Mouse (Mus musculus): ENCODE data around the gene Lrrc8d.
"Not testable (repeated sequence)": the region's sequence is repeated elsewhere in the genome, so short reads cannot be mapped to it uniquely, and the experiment has no call there.

Gene Lrrc8d

DNA sequence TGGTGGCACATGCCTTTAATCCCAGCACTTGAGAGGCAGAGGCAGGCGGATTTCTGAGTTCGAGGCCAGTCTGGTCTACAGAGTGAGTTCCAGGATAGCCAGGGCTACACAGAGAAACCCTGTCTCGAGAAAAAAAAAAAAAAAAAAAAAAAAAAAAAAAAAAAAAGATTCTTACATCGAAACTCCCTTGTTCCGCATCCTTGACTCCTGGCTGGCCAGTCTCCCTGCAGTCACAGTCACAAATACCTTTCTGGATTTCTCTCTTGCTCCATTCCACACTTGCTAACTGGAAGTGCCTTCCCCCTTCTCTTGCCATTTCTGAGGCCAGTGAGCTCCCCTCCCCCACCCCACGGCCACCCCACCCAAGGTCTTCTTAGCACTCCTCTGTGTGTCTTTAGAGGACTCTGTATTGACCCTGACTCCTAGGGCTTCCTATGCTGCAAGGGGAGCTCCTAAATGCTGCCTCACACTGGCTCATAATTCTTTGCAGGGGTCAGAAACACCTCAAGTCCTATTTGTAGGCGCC lies 13.9 kb upstream of the Lrrc8d start:
- not testable (repeated sequence) for DNase-seq

DNA sequence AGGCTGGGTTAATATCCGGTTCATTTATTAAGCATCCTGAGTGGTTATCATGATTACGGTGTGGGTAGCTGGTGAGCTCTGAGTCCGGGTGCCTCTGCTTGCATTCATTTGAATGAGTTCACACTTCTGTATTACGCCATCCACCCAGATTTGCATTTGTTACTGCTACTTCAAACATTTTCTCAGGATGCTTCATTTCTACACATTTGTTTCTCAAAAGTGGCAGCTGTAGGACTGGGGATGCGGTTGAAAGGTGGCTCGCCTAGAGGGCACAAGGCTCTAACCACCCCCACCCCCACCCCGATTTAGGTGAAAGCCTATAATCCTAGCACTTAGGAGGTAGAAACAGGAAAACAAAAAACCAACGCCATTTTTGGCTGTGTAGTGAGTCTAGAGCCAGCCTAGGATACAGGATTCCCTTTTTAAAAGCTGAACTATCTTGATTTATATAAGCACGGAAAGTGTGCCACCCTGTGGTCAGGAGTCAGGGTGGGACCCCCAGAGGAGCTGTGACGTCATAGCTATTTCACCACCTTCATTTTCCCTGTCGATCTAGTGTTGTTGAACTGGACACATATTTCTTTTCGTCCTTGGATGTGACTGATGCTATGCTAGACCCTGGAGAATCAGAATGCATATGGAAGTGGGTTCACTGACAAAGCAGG lies 13.3 kb upstream of the Lrrc8d start:
- no peak for DNase-seq

DNA sequence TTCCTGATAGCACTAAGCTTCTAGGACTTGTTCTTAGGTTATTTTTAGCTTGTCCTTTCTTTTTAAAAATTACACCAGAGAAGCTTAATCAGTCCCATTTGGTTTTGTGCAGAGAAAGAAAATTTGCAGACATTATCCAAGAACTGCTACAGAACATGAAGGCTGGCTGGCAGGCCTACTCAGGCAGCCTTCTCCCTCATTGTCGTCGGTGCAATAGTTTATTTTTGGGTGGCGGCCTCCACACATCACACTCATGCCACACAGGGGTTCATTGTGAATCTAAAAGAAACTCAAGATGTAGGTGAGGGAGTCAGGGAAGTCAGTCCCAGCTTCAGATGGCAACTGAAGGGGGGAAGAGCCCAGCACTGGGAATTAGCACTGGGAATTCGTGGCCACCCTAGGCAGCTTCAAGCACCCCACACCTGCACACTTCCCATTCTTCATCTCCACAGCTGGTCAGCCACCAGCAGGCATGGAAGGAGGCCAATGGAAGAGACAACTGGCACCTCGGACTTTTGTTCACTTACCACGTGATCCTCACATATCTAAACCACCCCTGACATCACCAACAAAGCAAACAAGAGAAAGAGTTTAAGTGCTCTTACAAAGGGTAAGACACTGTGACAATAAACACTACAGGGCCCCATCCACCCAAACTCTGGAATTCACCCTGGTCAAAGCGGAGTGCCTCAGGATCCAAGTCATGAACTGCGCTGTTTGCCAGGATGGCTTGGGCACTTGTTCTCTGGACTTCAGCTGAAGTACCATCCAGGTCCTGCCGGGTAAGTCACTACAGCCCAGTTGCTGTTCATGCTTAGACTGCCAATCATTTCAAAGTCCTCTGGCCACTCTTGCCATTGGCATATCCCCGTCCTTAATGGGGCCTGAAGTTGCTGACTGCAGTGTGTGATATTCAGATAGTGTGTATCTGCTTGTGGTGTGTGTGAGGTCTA lies 9.0 kb upstream of the Lrrc8d start:
- DNase-seq, result peak; percentile 42

GRCm38 (mm10) chr5:105691645-105692044 lies 8.1 kb upstream of the Lrrc8d start:
- no peak for DNase-seq

DNA sequence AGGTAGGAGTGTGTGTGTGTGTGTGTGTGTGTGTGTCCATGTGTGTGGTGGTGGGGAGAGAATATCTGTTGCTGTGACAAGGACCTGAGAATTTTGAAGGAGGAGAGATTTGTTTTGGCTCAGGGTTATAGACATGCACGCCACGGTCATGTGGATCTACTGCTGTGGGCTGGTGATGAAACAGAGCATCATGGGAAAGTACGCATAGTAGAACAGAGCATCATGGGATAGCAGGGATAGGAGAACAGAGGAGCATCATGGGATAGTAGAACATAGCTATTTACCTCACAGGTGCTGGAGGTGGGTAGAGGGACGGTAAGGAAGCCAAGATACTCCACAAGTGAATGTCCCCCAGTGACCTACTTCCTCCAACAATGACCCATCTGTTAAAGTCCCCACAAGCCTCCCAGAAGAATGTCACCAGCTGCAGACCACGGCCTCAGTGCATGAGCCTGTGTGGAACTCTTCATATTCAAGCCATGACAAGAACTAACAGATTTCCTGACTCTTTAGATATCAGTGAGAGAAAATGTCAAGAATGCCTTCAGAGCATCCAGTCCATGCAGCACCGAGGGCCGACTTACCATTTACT lies 5.3 kb upstream of the Lrrc8d start:
- no peak for DNase-seq

GRCm38 (mm10) chr5:105696049-105696448 lies 3.7 kb upstream of the Lrrc8d start:
- DNase-seq, result no peak

DNA sequence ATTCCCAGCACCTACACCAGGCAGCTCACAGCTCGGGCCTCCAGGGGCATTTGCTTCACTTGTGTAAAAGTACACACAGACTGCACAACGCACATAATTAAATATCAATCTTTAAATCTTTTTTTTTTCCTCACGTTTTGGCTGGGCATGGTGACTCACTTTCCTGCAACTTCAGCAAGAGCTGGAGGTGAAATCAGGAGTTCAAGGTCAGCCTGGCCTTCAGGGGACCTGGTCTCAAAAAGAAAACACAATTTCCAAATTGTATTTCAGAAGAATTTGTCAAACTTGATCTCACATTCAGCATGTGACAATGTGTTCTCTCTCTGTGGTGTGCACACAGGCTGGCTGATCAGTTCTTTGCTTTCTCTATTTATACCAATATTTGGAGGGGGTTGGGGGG lies 1.9 kb upstream of the Lrrc8d start:
- no peak for DNase-seq

DNA sequence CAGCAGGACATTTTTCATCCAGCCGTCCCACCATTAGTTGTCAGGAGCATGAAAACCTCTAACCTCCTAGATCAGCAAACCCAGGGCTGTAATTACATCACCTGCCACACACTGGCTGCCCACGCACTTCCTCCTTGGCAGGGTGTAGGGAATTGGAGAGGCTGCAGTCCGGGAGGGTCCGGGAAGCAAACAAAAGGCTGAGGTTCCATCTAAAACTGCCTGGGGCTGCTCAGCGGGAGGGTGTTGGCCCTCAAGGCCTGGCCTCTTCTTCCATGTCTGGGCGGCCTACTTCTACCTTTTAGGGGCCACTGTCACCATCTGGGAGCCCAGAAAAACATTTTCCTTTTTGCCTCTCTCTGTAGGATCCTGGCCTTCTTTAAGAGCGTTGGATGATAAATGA lies 1.1 kb upstream of the Lrrc8d start:
- DNase-seq, result no peak

GRCm38 (mm10) chr5:105700070-105700851 lies 492 bp downstream of the Lrrc8d start:
- DNase-seq, result peak; percentile 84

- DNase-seq, result no peak
These were observed 1.6 kb downstream of the Lrrc8d start for GRCm38 (mm10) chr5:105701326-105701725.

GRCm38 (mm10) chr5:105701844-105702243 lies 2.1 kb downstream of the Lrrc8d start:
- peak; percentile 57 for DNase-seq

GRCm38 (mm10) chr5:105702580-105703285 lies 3.0 kb downstream of the Lrrc8d start:
- peak; percentile 63 for DNase-seq

GRCm38 (mm10) chr5:105703286-105703655 lies 3.5 kb downstream of the Lrrc8d start:
- no peak for DNase-seq

- no peak for DNase-seq
These were observed 4.8 kb downstream of the Lrrc8d start for GRCm38 (mm10) chr5:105704573-105704972.

DNA sequence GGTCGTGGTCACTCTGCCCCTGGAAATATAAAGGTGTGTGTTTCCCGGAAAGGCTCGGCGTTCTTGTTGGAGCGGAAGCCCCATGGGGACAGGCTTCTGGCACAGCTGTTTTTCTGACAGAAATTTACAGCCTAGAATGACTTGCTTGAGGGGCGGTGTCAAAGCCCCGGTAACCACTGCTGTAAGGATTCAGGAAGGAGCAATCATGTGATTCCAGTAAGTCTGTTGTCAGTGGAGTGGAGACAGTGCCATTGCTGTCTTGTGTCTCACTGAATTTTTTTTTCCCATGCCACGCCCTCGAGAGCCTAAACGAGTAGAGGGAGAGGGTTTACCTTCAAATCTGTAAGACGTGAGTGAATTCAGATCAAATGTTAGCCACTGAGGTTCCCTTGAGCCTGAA lies 6.9 kb downstream of the Lrrc8d start:
- DNase-seq, result no peak

GRCm38 (mm10) chr5:105708276-105708675 lies 8.5 kb downstream of the Lrrc8d start:
- DNase-seq, result no peak

DNA sequence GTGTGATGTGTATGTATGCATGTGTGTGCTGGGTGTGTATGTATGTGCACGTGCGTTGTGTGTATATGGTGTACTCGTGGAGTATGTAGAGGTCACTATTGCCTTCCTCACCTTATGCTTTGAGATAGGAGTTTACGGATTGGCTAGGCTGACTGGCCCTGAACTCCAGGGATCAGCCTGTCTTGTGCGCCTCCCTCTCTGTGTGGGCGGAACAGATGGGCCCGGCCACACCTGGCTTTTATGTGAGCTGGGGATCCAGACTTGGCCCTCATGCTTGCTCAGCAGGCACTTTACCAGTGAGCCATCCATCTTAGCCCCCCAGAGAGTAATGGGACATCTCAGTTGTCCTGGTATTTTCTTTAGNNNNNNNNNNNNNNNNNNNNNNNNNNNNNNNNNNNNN lies 10.7 kb downstream of the Lrrc8d start:
- no peak for DNase-seq

DNA sequence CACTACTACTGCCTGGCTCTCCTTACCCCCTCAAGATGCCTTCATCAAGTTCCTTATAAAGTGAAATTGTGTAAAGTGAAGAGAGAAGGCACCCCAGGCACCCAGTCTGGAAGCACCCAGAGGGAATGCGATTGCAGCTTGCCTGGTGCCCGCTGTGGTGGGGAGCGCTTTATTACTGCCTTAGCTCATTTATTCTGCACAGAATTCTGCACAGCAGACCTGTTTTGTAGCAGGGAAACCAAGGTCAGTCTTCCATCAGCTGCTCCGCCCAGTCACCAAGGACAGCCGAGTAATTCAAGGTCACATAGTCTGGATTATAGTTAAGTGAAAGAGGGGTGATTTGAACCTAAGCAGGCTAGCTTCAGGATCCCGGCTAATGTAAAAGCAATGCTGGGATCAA lies 14.7 kb downstream of the Lrrc8d start:
- DNase-seq, result peak; percentile 46

DNA sequence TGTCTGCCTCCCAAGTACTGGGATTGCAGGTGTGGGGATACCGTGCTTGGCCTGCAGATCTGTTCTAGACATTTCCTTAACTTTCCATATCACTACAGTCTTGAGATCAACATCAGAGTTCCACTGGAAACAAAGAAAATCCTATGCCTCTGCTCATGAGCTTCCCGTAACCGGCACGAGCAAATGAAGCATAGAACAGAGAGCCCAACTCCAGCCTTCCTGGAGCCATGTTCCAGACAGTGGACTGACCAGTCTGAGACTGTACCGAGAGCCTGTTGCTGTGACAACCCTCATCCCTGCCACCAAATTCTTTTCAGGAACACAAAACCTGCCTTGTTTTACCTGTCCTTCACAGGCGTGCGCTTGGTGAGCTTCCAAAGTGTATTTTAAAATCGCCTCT lies 15.3 kb downstream of the Lrrc8d start:
- DNase-seq, result no peak

DNA sequence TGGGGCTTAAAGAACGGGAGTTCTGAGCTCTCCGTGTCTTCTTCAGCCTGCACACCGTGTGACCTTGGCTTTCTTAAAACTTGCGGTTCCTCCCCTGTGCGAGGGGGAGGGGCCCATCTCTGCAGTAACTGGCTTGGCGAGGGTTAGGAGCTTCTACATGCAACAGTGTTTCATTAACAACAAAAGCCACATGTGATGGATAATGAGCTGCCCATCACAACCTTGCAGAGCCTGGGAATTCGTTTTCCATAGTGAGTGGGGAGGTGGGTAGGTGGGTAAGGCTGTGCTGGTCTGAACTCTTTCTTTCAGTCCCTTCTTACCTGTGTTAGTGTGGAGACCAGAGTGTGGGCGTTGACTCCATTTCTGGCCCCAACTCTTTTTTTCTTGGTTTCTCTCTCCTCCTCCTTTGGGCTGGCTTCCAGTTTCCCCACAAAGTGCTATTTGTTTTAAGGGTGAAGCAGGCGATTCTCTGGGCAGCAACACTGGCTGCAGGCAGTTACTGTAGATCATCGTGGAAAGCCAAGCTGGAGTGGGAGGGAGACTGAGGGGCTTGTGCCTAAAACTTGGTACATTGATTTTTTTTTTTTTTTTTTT lies 15.9 kb downstream of the Lrrc8d start:
- DNase-seq, result no peak

DNA sequence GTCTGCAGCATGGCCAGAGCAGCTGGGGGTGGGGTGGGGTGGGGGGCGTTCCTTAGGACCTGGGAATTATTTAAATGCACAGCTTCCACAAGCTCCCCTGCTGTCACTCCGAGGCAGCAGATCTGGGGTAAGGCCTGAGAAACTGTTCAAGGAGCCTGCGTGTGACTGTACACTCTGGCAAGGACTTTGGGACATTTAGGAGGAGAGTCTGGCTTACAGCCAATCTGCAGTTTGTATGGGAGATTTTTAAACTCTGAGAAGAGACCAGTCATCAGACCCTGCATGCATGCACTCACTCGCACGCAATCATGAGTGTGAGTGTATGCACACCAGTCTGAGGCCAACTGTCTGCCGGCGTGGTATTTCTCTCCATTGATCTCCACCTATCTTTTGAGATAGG lies 17.5 kb downstream of the Lrrc8d start:
- no peak for DNase-seq

All from kidney, adult 18-20 months (tissue).